Mouse (Mus musculus) B cell, adult 67 days (primary cell): Measurements from ENCODE around the gene Egr2. TPM values are rescaled to one million over a fixed set of nuclear protein-coding genes. Genes with fewer than 3 reads are reported as not detected.

Experiments
- total RNA-seq, 2 experiments: library from RNA; stranded (reverse); gene quantifications; 4 replicates each; pipeline ENCODE4 v1.2.4; 2023

Gene Egr2
- 10 to 100 TPM; 19.3 to 27.7 TPM for total RNA-seq

GRCm38 (mm10) chr10:67535256-67535655 is at the start of gene Egr2:
TSS of gene Egr2 (plus strand) at chr10:67535475.

GRCm38 (mm10) chr10:67548877-67549731 is 13.8 kb downstream of the Egr2 start, which contains the start of gene Ado:
TSS of gene Ado (minus strand) at chr10:67548955.

Other genes with a start within 250 kb of the Egr2 start
- 10 to 100 TPM; 15.1 to 18.2 TPM for gene Ado, start 13.5 kb downstream of the Egr2 start, total RNA-seq